Mouse (Mus musculus) hematopoietic stem cell, adult 5-6 weeks (primary cell): ENCODE data around the gene Gm33815. TPM values are rescaled to one million over a fixed set of nuclear protein-coding genes. Genes with fewer than 3 reads are reported as not detected.
"Not testable (repeated sequence)": the region's sequence is repeated elsewhere in the genome, so short reads cannot be mapped to it uniquely, and the experiment has no call there.

Experiments
- ATAC-seq, 2 experiments: fragments of 125-278 bp in 1 of 2; replicated peaks in 1 of 2; 2 replicates each; pipeline ENCODE4 v1.8.0; 2016 to 2017; ENCODE audit warnings: inconsistent platforms in 2 of 2, mild to moderate bottlenecking in 2 of 2, moderate number of reproducible peaks in 2 of 2, low read depth in 1 of 2, moderate TSS enrichment in 1 of 2; ENCODE audit not compliant: low FRiP score in 2 of 2, poor library complexity in 2 of 2, severe bottlenecking in 2 of 2, insufficient read depth in 1 of 2, low TSS enrichment in 1 of 2
- total RNA-seq: library from RNA; stranded (forward); fragments of 172-1452, 232-1000 nt; gene quantifications from 2 replicates; pipeline ENCODE4 v1.2.3, GENCODE M21; 2017

Gene Gm33815
- total RNA-seq: not detected in 2 replicates

- not testable (repeated sequence) for ATAC-seq
These were observed at the start of gene Gm33815 for GRCm38 (mm10) chrY:69320832-69321231. Gm33815 (plus strand) TSS chrY:69321132.
